Mouse (Mus musculus): Measurements from ENCODE around the gene Apoa1. TPM values are rescaled to one million over a fixed set of nuclear protein-coding genes. Genes with fewer than 3 reads are reported as not detected.

Gene Apoa1
- polyA plus RNA-seq (2015; fragmentation: Nextera tagmentation; extraction: Ambion mirVana), result 7.5 and 13.6 TPM in 2 replicates

DNA sequence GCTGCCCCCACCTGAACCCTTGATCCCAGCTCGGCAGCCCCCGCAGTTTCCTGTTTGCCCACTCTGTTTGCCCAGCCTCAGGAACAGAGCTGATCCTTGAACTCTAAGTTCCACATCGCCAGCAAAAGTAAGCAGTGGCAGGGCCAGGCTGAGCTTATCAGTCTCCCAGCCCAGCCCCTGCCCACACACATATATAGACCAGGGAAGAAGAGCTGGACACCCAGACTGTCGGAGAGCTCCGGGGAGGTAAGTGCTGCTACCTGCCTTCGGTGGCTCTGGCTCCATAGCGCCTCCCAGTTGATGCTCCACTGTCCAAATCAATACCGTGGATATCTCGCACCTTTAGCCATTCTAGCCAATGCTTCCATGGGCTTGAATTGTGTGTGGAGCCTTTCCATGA, at the start of gene Apoa1:
Gene Apoa1 (plus strand): TSS at position 90 of the 400 bp plus-strand sequence.

DNA sequence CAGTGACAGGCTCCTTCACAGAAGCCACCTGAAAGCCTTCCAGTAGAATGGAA, 7.0 kb downstream of the Apoa1 start, which contains the start of gene Apoc3:
Gene Apoc3 (minus strand): TSS at position 41 of the 53 bp plus-strand sequence.

DNA sequence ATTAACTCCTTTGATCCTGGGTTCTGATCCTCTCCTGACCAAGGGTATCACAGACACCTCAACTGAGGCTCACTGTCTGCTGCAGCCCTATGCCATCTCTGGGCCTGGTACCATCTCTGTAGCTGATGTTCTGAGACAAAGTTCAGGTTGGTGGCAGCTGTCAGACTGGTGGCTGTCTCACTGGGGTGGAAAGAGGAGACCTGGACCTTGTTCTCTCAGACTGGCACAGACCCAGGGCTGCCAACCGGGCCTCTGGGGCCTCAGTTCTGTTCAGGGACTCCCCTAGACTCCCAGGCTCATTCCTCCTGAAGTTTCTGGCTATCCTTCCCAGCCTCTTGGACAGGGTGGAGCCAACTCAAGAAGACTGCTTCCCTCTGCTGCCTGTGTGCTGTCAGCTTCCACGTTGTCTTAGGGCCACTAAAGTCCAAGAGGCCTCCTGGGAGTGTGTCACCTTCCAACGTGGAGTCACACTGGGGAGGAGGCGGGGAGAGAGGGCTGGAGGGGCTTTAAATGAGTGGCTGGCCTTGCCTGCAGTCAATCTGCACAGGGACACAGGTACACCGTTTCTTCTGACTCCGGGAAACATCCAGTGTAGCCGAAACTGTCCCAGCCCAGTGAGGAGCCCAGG, 12.3 kb downstream of the Apoa1 start, which contains the start of gene Apoa4:
Gene Apoa4 (plus strand): TSS at position 171 of the 628 bp plus-strand sequence.

DNA sequence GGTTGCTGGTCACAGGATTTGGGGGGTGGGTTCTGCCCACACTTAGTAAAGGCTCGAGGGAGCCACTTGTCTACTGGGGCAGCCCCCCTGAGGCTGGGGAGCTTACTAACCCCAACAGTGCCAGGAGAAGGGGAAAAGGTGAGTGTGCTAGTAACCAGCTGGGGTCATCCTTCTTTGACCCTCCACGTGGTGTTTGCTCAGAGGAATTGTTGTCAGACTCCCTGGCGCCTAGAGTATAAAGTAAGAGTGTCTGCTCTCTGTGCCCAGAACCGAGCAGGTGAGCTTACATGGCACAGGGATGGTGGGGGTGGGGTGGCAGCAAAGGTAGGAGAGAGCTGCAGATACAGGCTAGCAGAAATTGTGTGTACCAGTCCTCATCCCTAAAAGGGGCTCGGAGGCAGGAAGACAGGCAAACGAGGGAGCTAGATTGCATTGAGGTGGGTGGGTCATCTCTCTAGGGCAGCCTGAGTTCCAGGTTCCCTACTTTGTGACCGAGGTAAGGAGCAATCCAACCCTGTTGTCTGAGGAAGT, 40.0 kb downstream of the Apoa1 start, which contains the start of gene Apoa5:
Gene Apoa5 (plus strand): TSS at position 291 of the 531 bp plus-strand sequence.

DNA sequence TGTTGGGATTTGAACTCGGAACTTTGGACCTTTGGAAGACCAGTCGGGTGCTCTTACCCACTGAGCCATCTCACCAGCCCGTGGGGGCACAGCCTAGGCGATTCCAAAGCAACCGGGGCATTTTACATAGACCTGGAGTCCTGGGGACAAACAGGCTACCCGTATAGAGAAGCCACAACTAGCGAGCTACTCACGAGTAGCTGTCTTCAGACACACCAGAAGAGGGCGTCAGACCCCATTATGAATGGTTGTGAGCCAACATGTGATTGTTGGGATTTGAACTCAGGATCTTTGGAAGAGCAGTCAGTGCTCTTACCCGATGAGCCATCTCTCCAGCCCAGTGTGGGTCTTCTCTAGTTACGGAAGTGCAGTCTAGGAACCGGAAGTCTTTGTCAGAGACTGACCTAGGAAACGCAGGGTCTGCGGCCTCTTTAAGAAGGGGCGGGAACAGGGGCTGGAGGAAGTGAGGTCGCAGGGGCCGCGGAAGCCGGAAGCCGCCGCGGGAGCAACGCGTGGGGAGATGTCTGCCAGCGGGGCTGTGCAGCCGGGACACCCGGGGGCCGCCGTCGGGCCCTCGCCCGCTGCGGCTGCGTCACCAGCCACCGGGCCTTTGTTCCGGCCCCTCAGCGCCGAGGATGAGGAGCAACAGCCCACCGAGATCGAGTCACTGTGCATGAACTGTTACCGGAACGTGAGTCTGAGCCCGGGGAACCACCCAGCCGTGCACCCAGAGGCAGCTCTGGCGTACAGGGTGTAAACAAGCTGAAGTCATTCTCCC, 44.5 kb downstream of the Apoa1 start, which contains the start of gene Zpr1:
Gene Zpr1 (plus strand): TSS at position 388 of the 778 bp plus-strand sequence.

Other genes with a start within 250 kb of the Apoa1 start
- gene Pafah1b2, start 215.9 kb upstream of the Apoa1 start, polyA plus RNA-seq (2015; fragmentation: Nextera tagmentation; extraction: Ambion mirVana), result 85.1 and 100 TPM in 2 replicates
- 15.7 and 16.6 TPM in 2 replicates for gene Sik3, start 215.8 kb upstream of the Apoa1 start, polyA plus RNA-seq (2015; fragmentation: Nextera tagmentation; extraction: Ambion mirVana)
- 0.31 and 6.7 TPM in 2 replicates for gene Apoc3, start 7.1 kb downstream of the Apoa1 start, polyA plus RNA-seq (2015; fragmentation: Nextera tagmentation; extraction: Ambion mirVana)
- 0.10 and 0.15 TPM in 2 replicates for gene Apoa4, start 12.1 kb downstream of the Apoa1 start, polyA plus RNA-seq (2015; fragmentation: Nextera tagmentation; extraction: Ambion mirVana)
- 0.16 and 0.40 TPM in 2 replicates for gene Apoa5, start 40.1 kb downstream of the Apoa1 start, polyA plus RNA-seq (2015; fragmentation: Nextera tagmentation; extraction: Ambion mirVana)
- 21.6 and 23.5 TPM in 2 replicates for gene Zpr1, start 44.5 kb downstream of the Apoa1 start, polyA plus RNA-seq (2015; fragmentation: Nextera tagmentation; extraction: Ambion mirVana)
- 7.7 and 8.6 TPM in 2 replicates for gene Bud13, start 54.4 kb downstream of the Apoa1 start, polyA plus RNA-seq (2015; fragmentation: Nextera tagmentation; extraction: Ambion mirVana)
- not detected in 2 replicates for gene 4931429L15Rik, start 91.4 kb downstream of the Apoa1 start, polyA plus RNA-seq (2015; fragmentation: Nextera tagmentation; extraction: Ambion mirVana)